Mouse (Mus musculus) regulatory T cell (primary cell): ENCODE measurements at regions not wholly inside any gene's neighbourhood (a gene's known extent, or its start where the extent isn't known, plus 50 kb on each side); places are given as distances from the start of the nearest gene placed in this dataset.
"Not testable (repeated sequence)": the region's sequence is repeated elsewhere in the genome, so short reads cannot be mapped to it uniquely, and the experiment has no call there.

Experiments used
- in situ Hi-C: fragments of 300-600 bp; cut with MboI, MseI; formaldehyde crosslinking; loops from one replicate; pipeline ENCODE4 v1.15.1; 2025; ENCODE audit warnings: high pct_unique_total_duplicates

DNA sequence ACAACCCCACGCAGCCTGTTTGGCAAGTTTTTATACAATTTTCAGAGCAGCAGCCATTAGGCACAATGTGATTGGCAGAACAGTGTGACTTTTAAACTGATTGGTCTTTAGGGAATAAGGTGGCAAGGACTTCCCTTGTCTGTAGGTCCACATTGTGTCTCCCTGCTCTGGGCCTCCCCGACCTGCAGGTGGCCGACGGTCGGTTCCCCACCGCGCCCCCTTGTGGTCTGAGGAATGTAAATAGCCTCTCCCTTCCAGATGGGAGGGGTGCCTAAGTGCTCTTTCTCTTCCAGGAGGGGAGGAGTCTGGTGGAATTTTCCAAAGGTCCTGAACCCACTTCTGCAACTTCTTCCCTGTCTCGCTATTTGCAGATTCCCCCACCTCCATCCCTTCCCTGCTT is 52.5 kb upstream of the Prr5 start:
- in situ Hi-C loops: not testable (repeated sequence)

DNA sequence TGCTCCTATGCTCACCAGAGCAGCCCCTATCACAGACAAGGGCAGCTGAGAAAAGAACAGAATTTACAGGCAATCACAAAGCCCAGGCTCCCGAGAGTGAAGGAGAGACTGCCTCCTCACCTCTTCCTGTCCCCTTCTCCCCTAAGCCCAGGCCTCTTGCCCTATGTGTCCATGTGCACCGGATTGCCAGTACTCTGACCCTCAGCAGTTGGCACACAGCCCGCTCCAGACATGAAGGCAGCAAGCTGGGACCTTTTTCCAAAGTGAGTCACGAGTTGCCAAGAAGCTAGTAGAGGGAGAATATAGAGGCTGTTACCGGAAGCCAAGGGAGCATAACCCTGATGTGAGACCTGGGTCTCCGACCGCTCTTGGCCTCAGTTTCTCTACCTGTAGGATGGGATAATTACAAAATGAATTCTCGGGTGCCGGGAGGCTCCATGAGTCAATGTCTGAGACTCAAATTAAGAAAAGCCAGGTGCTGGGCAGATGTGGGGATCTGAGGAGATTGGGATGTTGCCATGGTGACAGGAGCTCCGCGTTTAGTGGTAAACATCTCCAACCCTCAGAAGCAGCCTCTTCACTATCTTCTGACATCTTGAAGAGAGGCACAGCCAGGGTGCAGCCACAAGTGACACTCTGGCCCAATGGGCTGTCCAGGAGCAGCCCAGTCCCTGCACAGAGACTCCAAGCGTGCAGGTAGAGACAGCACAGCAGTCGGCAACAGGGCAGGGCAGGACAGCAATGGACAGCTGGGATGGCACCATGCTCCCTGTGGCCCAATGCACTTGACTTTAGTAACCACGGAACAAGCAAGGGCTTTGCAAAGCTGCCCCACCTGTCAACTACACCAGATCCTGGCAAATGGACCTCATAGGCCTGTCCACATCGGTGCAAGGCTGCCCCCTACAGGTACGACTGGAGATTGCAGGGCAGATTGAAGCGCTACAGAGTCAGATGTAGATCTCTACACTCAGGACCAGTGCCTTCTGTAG is 55.6 kb upstream of the Prr5 start:
- in situ Hi-C loops: loop anchor here (5.0 kb wide), 2 partner anchors 77 to 332 kb away; no protein-coding TSS in a partner anchor

- in situ Hi-C loops: loop anchor here (5.0 kb wide), 2 partner anchors 76 to 331 kb away; no protein-coding TSS in a partner anchor
Measured at GRCm38 (mm10) chr15:84612961-84613360, 55.3 kb upstream of the Rtl6 start.

DNA sequence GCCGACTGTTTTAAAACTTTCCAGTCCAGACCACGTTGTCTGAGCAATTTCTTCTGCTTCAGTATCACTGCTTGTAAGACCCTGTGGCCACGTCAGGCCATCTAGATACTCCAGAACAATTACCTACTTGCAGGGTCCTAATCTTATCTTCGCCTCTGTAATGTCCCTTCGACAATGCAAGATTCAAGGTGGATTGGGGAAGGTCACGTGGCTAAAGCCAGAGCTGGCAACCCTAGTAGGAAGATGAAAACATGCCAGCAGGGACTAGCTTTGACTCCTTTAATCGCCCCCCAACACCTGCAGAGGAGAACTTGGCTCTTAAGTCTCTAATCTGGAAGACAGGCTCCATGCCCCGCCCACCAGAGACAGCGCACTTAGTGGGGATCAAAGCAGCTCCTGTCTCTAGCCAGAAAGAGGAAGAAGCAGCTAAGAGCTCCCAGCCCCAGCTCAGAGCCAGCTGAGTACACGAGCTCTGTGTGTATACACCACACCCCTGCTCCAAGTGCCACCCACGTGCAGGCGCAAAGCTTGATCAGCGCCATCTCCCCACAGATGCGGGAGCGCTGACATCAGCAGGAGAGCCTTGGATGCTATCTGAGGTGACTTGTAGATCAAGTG is 52.3 kb upstream of the Rtl6 start:
- in situ Hi-C loops: loop anchor here (5.0 kb wide), 2 partner anchors 73 to 328 kb away; no protein-coding TSS in a partner anchor

DNA sequence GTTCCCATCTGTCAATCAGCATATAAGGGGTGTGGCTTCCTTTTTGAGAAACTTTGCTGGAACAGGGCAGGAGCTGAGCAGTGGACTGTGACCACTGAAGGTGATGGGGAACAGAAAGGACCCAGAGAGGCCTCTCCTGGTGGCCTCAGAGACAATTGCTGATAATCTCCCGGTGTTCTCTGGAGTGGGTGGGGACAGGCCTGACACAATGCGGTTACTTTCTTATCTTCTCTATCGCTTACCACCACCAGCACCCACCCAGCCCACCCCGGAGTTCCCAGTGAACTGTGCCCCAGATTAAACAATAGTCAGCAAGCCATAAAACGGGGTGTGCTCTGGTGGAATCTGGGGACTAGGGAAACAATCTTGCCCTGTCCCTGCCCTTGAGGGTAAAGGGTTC is 51.4 kb upstream of the Rtl6 start:
- in situ Hi-C loops: no loop called here
